Mouse (Mus musculus): ENCODE data around the gene Ergic2. TPM values are rescaled to one million over a fixed set of nuclear protein-coding genes. Genes with fewer than 3 reads are reported as not detected.

Ergic2 gene
- polyA plus RNA-seq, 1 experiment from 2014 or later, result 223 TPM

DNA sequence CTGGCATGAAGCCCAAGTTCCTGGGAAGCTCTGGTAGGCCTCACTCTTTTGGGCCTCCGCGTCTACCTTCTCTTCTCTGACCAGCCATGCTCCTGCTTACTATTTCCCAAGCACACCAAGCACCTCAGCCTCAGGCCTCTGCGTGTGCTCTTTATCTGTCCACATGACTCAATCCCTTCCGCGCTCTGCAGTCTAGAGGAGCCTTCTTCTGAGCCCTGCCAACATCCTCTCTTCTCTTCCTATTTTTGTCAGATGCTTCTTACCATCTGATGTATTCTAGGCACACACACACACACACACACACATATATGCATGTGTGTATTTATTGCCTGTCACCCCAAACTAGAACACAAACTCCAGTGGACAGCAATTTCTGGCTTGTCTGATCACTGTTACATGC is 29.5 kb upstream of the Ergic2 start:
- Histone ChIP-seq H3K9ac (no peak overlapping the region), H3K36me3 (no peaks in the 10 kb centered on the region), H3K4me3 (no peak overlapping the region), H3K4me2 (replicated peaks) (no peak overlapping the region), H3K27me3 (replicated peaks) (no peaks in the 10 kb centered on the region), H3K9me3 (no peaks in the 10 kb centered on the region), H3K4me1 (no peaks in the 10 kb centered on the region), H3K27ac (no peak overlapping the region)
- ATAC-seq (ENCODE audit: low FRiP score, low read depth), result no peak
- WGBS, result 95% methylated on average over 5 of the region's 5 CpGs

DNA sequence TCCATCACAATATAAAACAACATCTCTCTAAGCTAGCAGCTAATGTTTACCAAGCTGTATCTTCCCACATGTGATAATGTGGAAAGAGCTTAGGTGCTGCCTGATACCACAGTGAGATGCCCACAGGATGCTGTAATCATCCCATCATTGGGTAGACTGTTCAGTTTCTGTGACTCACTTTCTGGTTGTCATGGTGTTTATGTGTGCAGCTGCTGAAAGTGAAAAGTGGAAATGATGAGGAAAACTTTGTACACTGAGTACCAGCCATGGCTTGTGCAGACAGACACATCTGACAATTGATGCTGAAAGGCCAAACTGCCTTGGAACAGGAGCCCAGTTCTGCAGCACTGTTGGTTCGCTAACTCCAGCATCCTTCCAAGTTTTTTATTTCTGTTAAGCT is 27.1 kb upstream of the Ergic2 start:
- Histone ChIP-seq H3K4me2 (replicated peaks) (no peak overlapping the region), H3K9ac (no peak overlapping the region), H3K36me3 (no peaks in the 10 kb centered on the region), H3K27ac (no peak overlapping the region), H3K27me3 (replicated peaks) (no peaks in the 10 kb centered on the region), H3K4me1 (no peaks in the 10 kb centered on the region), H3K4me3 (no peak overlapping the region), H3K9me3 (no peaks in the 10 kb centered on the region)
- no peak for ATAC-seq (ENCODE audit: low FRiP score, low read depth)
- WGBS, result 95% methylated on average over 1 of the region's 1 CpGs

DNA sequence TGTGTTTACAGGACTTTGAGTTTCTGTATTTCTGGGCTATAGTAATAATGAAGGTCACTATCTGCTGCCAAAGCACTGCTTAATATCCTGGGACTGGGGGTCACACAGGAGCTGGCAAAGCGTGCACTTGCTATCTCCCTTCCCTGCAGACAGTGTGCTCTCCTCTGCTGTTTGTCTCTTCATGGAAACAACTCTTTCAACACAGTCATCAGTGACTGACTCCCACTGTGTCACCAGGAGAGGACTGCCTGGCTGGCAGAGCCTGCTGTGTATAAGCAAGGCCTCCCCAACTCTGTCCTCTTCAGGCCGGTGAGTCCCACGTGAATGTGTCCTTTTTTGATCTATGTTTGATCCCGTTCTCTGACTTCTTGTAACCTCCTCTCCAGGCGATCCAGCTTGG is 25.3 kb upstream of the Ergic2 start:
- Histone ChIP-seq H3K4me3 (no peak overlapping the region), H3K27ac (no peak overlapping the region), H3K4me1 (no peaks in the 10 kb centered on the region), H3K27me3 (replicated peaks) (no peaks in the 10 kb centered on the region), H3K4me2 (replicated peaks) (no peak overlapping the region), H3K36me3 (no peaks in the 10 kb centered on the region), H3K9me3 (no peaks in the 10 kb centered on the region), H3K9ac (no peak overlapping the region)
- ATAC-seq (ENCODE audit: low FRiP score, low read depth), result no peak
- 72% methylated on average over 5 of the region's 5 CpGs for WGBS

DNA sequence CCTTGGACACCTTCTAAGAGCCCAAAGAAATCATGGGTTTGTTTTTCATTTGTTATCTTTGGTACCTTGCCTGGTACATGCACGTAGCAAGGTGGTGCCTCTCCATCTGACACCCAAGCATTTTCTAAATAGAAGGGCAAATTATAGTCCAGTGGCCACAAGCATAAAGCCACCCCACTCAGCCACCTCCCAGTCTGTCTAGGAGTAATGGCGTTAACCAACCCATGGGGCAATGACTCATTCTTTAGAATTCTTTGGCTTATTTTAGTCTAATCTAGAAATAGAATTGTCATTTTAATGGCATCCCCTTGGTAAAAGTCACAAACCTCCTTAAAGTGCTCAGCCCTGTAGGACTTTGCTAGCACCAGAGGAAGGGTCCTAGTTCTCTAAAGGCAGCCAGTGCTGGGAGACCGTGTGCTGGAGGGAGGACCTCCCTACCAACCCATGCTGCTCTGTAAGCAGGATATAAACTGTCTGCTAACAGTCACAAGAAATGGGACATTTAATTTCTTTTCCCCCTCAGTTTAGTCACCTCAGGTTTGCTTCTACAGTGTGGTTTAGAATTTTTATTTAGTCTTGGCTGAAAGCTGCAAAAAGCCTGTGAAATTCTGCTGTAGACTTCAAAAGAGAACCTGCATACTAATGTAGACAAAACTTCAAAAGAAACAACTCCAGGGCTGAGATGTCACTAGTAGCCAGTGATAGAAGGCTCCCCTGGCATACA is 22.1 kb upstream of the Ergic2 start:
- Histone ChIP-seq H3K4me3 (no peak overlapping the region), H3K4me1 (no peaks in the 10 kb centered on the region), H3K9me3 (no peaks in the 10 kb centered on the region), H3K9ac (no peak overlapping the region), H3K4me2 (replicated peaks) (no peak overlapping the region), H3K36me3 (no peaks in the 10 kb centered on the region), H3K27ac (no peak overlapping the region), H3K27me3 (replicated peaks) (no peaks in the 10 kb centered on the region)
- ATAC-seq (ENCODE audit: low FRiP score, low read depth), result no peak
- 74% methylated on average over 3 of the region's 3 CpGs for WGBS

DNA sequence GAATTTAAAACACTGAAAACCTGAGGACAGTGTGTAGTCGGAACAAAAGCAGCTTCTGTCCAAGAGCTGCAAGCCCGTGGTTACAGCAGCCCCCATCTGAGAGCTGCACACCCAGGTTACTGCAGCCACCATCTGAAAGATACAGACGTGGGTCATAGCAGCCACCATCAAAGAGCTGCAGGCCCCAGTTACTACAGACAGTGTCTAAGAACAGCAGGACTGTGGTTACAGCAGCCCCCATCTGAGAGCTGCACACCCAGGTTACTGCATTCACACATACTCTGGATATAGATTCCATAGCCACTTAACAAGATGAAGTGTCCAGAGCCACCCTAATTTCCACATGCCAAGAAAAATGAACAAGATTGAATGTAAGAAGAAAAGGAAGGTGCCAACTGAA is 15.4 kb upstream of the Ergic2 start:
- no peak overlapping the region for H3K27ac ChIP-seq
- no peaks in the 10 kb centered on the region for H3K36me3 ChIP-seq
- no peak for ATAC-seq (ENCODE audit: low FRiP score, low read depth)

DNA sequence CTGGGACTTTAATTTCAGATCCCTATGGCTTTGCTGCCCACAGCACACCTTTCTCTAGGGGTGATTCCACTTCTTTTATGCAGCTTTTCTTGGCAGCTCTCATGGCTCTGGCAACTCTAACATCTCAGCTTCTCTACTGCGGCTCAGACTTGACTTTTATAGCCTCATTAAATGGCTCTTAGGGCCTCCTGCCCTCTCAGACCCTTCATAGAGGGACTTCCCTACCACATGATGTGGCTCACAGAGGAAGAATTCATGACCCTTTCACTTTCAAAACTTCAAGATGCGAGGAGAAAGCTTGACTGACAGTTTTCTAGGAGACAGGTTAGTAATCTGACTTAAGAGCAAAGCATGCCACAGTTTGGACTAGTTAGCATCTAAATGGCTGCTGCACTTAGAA is 10.5 kb upstream of the Ergic2 start:
- ATAC-seq (ENCODE audit: low FRiP score, low read depth), result no peak
- Histone ChIP-seq H3K4me3 (no peak overlapping the region), H3K4me2 (replicated peaks) (no peak overlapping the region), H3K9me3 (no peaks in the 10 kb centered on the region), H3K36me3 (no peaks in the 10 kb centered on the region), H3K9ac (no peak overlapping the region), H3K27me3 (replicated peaks) (no peaks in the 10 kb centered on the region), H3K4me1 (no peaks in the 10 kb centered on the region), H3K27ac (no peak overlapping the region)
- 33% methylated on average over 2 of the region's 2 CpGs for WGBS

More for the DNA sequence above, 15.4 kb upstream of the Ergic2 start:
- Histone ChIP-seq H3K4me1 (no peaks in the 10 kb centered on the region), H3K9me3 (no peaks in the 10 kb centered on the region), H3K4me3 (no peak overlapping the region), H3K9ac (no peak overlapping the region), H3K4me2 (replicated peaks) (no peak overlapping the region), H3K27me3 (replicated peaks) (no peaks in the 10 kb centered on the region)
- WGBS, result 76% methylated on average over 3 of the region's 3 CpGs

DNA sequence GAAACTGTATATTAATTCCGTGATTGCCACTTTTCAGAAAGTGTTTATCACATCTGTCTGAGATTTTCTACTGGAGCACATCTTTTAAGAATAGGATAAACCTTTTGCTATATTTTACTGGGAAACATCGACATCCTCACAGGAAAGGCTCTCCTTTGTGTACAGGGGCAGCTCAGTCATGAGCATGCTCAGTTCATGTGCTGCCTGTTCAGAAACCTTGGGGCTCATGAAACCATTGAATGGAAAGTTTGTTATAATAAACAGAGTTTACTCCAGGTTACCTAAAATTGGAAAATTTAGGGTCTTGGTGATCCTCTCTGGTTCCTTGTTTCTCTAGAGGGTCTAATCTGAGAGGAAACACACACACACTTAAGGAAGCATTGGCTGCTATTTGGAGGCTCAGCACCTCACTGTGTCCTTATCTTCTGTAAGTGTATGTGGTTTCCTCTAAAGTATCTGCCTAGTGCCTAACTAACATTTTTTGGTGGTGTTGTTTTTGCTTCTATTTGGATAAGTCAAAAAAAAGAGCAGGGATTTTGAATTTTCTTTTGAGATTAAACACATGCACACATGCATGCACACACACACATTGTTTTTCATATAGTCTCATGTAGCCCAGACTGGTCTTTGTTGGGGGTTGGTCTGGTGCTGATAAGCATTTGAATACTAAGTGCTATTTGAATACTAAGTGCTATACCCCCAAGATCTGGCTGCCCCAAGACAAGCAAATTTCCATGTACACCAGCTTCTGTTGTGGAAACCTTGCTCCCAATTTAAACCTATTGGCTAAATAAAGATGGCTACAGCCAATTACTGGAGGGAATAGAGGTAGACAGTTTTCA is 6.3 kb upstream of the Ergic2 start:
- no peaks in the 10 kb centered on the region for H3K9me3 ChIP-seq
- no peaks in the 10 kb centered on the region for H3K36me3 ChIP-seq
- no peak overlapping the region for H3K9ac ChIP-seq
- WGBS, result 93% methylated on average over 2 of the region's 2 CpGs
- H3K27ac ChIP-seq, result no peak overlapping the region
- H3K4me2 ChIP-seq (replicated peaks), result no peak overlapping the region
- H3K4me1 ChIP-seq, result no peaks in the 10 kb centered on the region
- H3K4me3 ChIP-seq, result no peak overlapping the region
- no peaks in the 10 kb centered on the region for H3K27me3 ChIP-seq (replicated peaks)
- no peak for ATAC-seq (ENCODE audit: low FRiP score, low read depth)

DNA sequence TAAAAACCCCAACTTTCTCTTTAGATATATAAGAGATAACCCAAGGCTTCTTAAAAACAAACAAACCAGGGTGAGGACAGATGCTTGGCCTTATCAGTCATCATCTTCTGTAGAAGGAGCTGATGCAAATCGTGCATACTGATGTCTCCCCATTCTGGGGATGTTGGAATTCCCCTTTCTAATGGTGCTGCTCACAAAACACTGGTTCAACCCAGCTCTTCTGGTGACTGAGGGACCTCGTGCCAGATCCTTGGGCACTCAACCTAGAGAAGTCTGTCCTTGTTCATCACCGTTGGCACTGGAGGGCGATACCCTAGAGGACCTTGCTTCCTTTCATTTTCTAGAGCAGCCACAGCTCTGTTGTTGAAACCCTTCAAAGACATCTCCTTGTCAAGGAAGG is 4.6 kb upstream of the Ergic2 start:
- 0 out of 2 replicates have a peak, but pooled peaks cover 5% of the 10 kb centered on the region for H3K4me1 ChIP-seq
- no peak for ATAC-seq (ENCODE audit: low FRiP score, low read depth)
- no peak overlapping the region for H3K9ac ChIP-seq
- no peak overlapping the region for H3K4me2 ChIP-seq (replicated peaks)
- 94% methylated on average over 4 of the region's 4 CpGs for WGBS
- H3K27ac ChIP-seq, result no peak overlapping the region
- no peak overlapping the region for H3K4me3 ChIP-seq
- no peaks in the 10 kb centered on the region for H3K27me3 ChIP-seq (replicated peaks)
- no peaks in the 10 kb centered on the region for H3K9me3 ChIP-seq
- H3K36me3 ChIP-seq, result no peaks in the 10 kb centered on the region

DNA sequence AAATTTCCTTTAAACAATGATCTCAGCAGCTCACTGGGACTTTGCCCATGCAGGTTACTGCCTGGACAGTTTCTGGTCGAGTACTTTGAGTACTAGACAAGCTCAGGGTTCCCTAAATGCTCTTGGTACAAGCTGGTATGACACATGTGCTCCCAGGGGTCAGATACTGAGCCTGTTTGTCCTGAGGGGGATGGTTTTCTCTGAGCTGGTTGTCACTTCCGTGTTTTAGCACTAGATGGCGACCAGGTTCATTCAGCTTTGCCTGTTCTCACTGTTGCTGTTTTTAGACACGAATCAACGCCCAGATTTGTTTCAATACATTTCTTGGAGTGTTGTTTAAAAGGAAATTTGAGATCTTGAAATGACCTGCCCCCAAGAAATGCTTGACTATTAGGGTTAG is 2.6 kb upstream of the Ergic2 start:
- 15% methylated on average over 5 of the region's 5 CpGs for WGBS
- Histone ChIP-seq H3K27me3 (replicated peaks) (no peaks in the 10 kb centered on the region), H3K9me3 (no peaks in the 10 kb centered on the region), H3K9ac (no peak overlapping the region), H3K36me3 (no peaks in the 10 kb centered on the region), H3K4me1 (peaks cover 9% of the 10 kb centered on the region; the same call in 1 of the 2 replicates), H3K27ac (no peak overlapping the region), H3K4me2 (replicated peaks) (no peak overlapping the region), H3K4me3 (no peak overlapping the region)
- no peak for ATAC-seq (ENCODE audit: low FRiP score, low read depth)

DNA sequence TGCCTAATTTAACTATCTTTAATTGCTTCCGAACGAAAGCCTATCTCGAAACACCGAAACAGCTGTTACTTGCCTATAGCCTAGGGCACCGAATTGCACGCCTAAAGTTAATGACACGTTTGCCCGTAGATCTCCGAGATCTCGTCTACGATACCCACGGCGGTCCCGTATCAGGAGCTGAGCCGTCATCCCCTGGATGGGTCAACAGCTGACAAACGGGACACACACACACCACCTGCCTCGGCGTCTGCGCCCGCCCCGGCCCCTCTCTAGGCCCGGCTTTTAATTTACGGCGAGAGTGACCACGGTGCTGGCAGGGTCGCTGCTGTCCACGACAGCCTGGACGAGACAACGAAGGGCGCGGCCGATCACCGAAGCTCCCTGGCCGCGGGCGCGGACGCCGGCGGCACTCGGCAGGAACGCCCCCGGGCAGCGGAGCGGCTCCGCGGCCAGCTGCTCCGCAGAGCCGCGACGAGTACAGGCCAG is 740 bp downstream of the Ergic2 start:
- Histone ChIP-seq H3K9me3 (no peaks in the 10 kb centered on the region), H3K27me3 (replicated peaks) (no peaks in the 10 kb centered on the region), H3K27ac (peak overlapping the region; percentile 76), H3K9ac (peak overlapping the region; percentile 95), H3K36me3 (no peaks in the 10 kb centered on the region), H3K4me1 (peaks cover 9% of the 10 kb centered on the region; the same call in 1 of the 2 replicates), H3K4me3 (peak overlapping the region; percentile 88), H3K4me2 (replicated peaks) (peak overlapping the region; percentile 75)
- peak; percentile 77 for ATAC-seq (ENCODE audit: low FRiP score, low read depth)
- WGBS, result under 1% methylated on average over 51 of the region's 51 CpGs

DNA sequence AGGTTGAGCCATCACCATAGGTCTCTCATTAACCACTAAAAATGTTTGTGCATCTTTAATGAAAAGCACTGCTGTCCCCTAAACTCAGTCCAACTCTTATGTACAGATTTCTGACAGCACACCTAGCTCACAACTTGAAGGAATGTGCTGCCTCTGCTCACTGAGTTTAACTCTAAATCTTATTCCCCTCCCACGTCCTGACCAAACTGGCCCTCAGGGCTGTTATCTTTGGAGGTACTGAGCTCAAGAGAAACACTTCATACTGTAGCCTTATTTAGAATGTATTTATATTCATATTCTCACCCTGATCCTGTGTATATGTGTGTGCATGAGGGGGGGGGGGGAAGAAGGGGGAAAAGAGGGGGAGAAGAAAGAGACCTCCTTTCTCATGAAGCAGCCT is 4.7 kb downstream of the Ergic2 start:
- ATAC-seq (ENCODE audit: low FRiP score, low read depth), result no peak
- no peaks in the 10 kb centered on the region for H3K9me3 ChIP-seq
- no peak overlapping the region for H3K9ac ChIP-seq
- H3K27me3 ChIP-seq (replicated peaks), result no peaks in the 10 kb centered on the region
- H3K4me3 ChIP-seq, result no peak overlapping the region
- H3K4me1 ChIP-seq, result peaks cover 4% of the 10 kb centered on the region; the same call in 1 of the 2 replicates
- WGBS, result 83% methylated on average over 1 of the region's 1 CpGs
- H3K4me2 ChIP-seq (replicated peaks), result no peak overlapping the region
- no peak overlapping the region for H3K27ac ChIP-seq
- peaks cover 20% of the 10 kb centered on the region for H3K36me3 ChIP-seq

DNA sequence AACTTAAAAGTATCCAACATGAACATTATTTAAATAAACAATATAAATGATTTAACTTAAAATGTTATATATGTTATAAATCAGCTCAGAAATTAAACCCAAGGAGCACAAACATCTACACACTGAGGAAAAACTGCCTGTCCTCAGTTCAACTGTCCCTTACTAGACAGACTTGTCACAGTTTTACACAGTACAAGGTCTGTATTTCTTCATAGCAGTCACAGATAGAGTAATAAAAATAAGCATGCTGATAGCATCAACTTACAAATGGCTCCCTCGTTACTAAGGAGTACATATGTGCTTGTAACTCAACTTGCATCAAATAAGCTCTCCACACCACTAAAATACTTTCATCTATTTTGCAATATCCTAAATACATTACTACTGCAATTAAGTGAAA is 7.0 kb downstream of the Ergic2 start:
- H3K27ac ChIP-seq, result no peak overlapping the region
- H3K4me1 ChIP-seq, result no peaks in the 10 kb centered on the region
- 89% methylated on average over 1 of the region's 1 CpGs for WGBS
- peaks cover 35% of the 10 kb centered on the region for H3K36me3 ChIP-seq
- no peak overlapping the region for H3K4me3 ChIP-seq
- no peak overlapping the region for H3K9ac ChIP-seq
- no peaks in the 10 kb centered on the region for H3K27me3 ChIP-seq (replicated peaks)
- no peak overlapping the region for H3K4me2 ChIP-seq (replicated peaks)
- ATAC-seq (ENCODE audit: low FRiP score, low read depth), result no peak
- no peaks in the 10 kb centered on the region for H3K9me3 ChIP-seq
